Mouse (Mus musculus) urinary bladder, adult 2 months (tissue): ENCODE data around the gene Kiss1r. TPM values are rescaled to one million over a fixed set of nuclear protein-coding genes. Genes with fewer than 3 reads are reported as not detected.

Source experiments
- DNase-seq: peaks from one replicate; pipeline ENCODE4 v3.0.0; 2022; ENCODE audit warnings: low spot score
- polyA plus RNA-seq: library from polyadenylated mRNA; depleted of rRNA; stranded (reverse); fragments of >200 nt; gene quantifications from 2 replicates; pipeline ENCODE4 v1.2.3, GENCODE M21; 2012

Kiss1r gene
- polyA plus RNA-seq, 1 experiment: 5.7 TPM

DNA sequence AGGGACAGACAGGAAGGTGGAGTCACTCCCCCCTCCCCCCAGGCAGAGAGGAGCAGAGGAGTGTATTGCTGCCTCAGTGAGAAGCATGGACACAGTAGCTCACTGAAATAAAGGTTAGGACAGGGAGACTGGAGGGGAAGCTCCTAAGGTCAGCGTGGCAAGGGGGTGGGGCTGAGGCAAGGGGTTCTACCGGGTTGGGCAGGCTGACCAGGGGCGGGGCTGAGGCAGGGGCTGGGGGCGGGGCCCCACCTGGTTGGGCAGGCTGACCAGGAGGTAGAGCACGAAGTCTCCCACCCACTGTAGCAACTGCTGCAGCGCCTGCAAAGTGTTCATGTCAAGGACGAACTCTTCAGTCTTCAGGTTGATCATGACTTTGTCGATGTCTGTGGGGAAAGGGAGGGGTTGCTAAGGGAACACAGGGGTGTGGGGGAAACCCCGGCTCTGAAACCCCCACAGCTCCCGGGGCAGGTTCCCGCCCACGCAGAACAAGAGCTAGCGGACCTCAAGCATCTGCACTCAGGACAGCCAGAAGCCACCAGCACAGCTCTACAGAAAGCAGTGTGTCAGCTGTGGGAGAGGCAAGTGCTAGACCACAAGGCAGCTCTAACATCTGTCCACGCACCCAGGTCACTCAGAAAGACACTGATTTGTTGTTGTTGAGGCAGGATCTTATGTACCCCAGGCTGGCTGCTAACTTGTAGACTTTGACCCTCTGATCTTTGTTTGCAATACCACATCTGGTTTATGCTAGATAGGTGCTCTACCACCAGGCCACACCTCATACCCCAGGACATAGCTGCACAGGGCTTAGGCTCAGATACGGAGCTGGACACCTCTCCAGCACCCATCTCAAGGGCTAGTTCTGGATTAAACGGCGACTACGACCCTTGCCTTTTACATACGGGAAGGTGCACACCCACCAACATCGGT lies 19.2 kb upstream of the Kiss1r start:
- no peak for DNase-seq

GRCm38 (mm10) chr10:79900951-79901410 lies 15.8 kb upstream of the Kiss1r start:
- DNase-seq: no peak

GRCm38 (mm10) chr10:79906712-79907111 lies 10.1 kb upstream of the Kiss1r start:
- DNase-seq: no peak

DNA sequence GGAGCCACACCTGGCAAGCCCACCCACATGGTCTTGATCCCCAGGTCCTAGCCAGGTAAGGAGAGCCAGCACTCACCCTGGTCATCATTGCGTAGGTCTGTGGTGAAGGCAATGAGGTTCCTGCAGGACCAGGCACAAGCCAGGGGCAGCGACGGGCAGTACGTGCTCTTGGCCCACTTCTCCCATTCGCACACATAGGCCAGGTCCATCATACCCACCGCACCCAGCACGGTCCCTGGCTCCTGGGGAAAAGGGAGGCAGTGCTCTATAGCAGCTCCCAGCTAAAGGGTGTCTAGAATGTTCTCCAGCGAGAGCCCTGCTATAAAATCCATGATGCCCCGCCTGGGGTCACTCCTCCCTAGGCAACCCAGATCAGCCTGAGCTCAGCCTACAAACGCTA lies 9.4 kb upstream of the Kiss1r start:
- no peak for DNase-seq

- peak; percentile 97 for DNase-seq
Measured at GRCm38 (mm10) chr10:79908167-79909091, 8.3 kb upstream of the Kiss1r start, which contains the start of gene Med16. Gene Med16, minus strand, starts transcription at chr10:79908923.

- DNase-seq: no peak
Measured at GRCm38 (mm10) chr10:79909092-79909922, 7.5 kb upstream of the Kiss1r start.

GRCm38 (mm10) chr10:79910556-79910955 lies 6.2 kb upstream of the Kiss1r start, which contains the start of gene Gm26602:
Gene Gm26602, plus strand, starts transcription at chr10:79910856.
- DNase-seq: no peak

DNA sequence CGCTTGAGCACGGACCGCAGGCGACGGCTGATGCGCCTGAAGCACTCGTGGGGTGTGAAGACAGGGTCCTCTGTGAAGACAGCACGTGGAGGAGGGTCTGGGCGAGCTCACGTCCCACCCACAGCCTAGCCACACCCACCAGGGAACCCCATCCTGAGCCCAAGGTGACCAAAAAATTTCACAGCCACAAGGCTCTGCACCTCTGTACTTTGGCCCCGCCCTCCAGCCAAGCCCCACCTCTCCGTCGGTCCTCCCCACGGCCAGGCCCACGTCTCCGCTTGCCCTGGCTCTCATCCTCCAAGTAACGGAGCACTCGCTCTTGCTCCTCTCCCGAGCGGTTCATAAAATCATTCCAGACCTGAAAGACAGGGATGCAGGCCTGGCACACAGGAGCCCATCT lies 4.4 kb upstream of the Kiss1r start:
- no peak for DNase-seq

GRCm38 (mm10) chr10:79914131-79914947 lies 2.4 kb upstream of the Kiss1r start:
- DNase-seq: no peak

- no peak for DNase-seq
Measured at GRCm38 (mm10) chr10:79914948-79915596, 1.7 kb upstream of the Kiss1r start.

DNA sequence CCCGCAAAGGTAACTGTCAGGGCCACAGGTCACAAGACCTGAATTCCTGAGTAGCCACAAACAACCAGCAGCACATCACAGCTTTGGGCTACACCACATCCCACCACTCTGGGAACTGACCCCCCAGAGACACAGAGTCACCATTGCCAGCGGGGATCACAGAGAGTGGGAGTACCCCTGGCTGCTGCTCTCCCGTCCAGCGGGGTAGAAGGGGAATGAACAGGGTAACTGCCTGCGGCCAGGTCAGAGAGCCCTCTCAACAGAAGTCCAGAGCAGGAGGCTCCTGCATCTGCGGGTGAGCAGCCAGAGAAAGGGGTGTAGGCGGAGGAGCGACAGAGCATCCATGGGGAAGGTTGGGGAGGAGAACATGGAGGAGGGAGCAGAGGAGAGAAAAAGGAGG lies 690 bp upstream of the Kiss1r start:
- DNase-seq: no peak

DNA sequence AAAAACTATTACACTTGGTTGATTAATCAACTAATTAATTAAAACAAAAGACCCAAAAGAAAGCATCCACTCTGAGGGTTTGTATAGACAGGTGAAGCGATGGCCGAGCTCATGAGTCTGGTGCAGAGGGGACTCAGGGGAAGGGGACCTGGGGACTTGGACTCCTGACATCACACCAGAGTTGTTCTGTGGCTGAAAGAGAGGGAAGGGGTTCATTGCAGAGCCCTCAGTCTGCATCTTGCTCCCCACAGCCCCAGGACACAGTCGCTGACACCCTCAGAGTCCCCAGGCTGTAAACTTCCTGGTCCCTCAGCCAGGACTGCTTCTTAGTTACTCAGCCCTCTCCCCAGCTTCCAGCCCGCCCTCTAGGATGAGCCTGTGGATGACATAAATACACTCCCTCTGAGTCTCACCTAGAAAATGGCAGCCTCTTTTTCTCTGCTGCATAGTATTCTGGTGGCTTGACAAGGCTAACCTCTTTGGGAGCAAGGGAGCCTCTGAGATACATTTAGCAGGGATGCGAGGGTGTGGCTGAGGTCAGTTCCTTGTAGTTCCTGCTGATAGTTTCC lies 845 bp downstream of the Kiss1r start:
- DNase-seq: no peak

DNA sequence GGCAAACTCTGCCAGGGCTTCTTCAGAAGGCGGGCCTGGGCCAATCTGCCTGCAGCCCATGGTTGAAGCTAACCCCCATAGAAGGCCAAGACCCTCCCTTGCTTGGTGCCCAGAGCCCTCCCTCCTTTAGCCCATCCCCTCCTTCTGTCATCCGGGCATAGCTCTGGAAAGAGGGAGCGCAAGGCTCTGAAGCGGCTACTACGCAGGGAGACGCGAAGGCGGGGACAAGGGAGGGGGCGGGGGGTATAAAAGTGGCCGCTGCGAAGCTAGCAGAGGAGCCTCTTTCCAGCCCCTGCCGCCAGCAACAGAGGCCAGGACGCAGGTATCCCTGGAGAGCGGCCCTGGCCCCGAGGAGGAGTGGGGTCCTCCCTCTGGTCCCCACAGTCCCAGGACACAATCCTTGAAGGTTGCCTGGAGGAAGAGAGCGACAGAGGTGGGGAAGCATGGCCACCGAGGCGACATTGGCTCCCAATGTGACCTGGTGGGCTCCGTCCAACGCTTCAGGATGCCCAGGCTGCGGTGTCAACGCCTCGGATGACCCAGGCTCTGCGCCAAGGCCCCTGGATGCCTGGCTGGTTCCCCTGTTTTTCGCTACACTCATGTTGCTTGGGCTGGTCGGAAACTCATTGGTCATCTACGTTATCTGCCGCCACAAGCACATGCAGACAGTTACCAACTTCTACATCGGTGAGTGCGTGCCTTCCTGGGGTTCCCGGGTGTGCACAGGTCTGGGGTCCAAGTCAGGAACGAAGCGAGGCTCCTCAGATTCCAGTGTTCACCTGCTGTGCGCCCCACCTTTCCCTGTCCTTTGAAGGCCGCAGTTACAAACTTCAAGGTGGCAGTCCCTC lies 1.7 kb downstream of the Kiss1r start:
- DNase-seq: no peak

DNA sequence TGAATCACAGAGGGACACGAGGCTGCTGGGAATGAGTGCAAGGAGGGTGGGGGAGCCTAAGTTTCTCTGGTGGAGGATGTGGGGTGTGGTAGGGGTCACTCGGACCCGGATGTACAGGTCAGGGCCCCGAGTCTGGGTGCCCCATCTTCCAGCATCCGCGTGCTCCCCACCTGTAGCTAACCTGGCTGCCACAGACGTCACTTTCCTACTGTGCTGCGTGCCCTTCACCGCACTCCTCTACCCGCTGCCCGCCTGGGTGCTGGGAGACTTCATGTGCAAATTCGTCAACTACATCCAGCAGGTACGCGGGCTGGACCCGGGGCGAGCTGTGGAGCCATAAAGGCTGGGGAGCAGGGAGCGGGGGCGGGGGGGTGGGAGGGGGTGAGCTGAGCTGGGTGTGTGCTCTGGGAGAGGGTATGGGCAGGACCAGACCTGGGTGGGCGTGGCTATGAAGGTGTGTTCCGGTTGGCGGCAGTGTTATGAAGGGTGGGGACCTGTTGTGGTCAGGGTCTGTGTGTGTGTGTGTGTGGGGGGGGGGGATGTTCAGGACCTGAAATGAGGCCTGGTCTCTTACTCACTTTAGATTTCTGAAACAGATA lies 2.6 kb downstream of the Kiss1r start:
- no peak for DNase-seq

- DNase-seq: no peak
Measured at GRCm38 (mm10) chr10:79920056-79920890, 3.5 kb downstream of the Kiss1r start.

DNA sequence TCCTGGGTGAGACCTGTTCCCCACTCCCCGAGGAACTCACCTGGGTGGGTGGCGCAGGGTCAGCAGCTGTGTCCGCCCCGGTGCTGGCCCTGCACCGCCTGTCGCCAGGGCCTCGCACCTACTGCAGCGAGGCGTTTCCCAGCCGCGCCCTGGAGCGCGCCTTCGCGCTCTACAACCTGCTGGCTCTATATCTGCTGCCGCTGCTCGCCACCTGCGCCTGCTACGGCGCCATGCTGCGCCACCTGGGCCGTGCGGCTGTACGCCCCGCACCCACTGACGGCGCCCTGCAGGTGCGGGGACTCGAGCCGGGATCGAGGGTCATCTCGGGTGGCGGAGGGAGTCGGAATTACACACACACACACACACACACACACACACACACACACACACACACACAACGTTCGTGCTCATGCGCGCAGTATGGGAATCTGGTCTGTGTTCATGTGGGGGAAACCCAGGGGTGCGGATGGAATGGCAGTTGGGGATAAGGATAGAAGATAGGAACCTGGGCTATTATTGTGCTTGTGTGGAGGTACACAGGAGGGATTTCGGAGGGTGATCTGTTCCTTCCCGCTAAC lies 4.3 kb downstream of the Kiss1r start, which contains the start of gene R3hdm4:
R3hdm4 (minus strand) TSS at position 251 of the 578 bp plus-strand sequence.
- no peak for DNase-seq

GRCm38 (mm10) chr10:79921572-79921971 lies 4.8 kb downstream of the Kiss1r start:
- DNase-seq: no peak
